Mouse (Mus musculus): ENCODE measurements around the gene Clk3. TPM values are rescaled to one million over a fixed set of nuclear protein-coding genes. Genes with fewer than 3 reads are reported as not detected.
"Not testable (repeated sequence)": the region's sequence is repeated elsewhere in the genome, so short reads cannot be mapped to it uniquely, and the experiment has no call there.

The Clk3 gene
- total RNA-seq, 2 experiments from 2014 or later, result 52.7 to 58.9 TPM

DNA sequence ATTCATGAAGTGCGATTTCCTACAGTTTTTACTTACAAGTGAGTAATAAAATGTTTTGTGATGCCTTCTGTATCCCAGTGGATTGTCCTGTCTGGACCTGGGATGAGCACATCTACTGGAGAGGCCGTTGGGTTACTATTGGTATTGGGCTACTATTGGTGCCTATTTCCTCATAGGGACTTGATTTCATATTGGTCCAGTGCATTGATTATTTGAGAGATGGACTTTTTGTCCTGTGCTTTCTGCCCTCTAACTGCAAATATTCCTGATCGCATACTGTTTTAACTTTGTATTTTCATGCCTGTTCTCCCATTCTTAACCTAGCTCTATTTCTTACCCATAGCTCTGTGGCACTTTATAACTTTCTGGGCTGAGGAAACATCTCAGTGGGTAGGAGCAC, 41.0 kb downstream of the Clk3 start:
- DNase-seq (ENCODE audit: low spot score in 2 of 2), result no peak

DNA sequence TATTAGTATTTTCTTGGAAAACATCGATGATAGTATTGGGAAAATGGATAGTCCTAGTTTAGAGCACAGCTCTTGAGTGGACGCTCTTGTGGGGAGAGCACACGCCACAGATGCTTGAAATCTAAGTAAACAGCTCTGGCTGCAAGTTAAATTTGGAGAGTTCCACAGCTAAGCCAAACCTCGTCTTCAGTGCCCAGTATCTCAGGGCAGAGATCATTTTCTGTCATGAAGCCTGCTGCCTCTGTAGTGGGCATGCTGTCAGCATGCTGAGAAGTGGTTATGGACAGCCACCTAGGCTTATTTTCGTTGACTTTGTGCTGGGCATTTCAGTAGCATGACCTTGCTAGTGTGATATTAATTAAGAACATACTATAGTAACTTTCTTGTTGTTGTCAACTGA, 41.9 kb downstream of the Clk3 start:
- DNase-seq (ENCODE audit: low spot score in 2 of 2), result no peak

DNA sequence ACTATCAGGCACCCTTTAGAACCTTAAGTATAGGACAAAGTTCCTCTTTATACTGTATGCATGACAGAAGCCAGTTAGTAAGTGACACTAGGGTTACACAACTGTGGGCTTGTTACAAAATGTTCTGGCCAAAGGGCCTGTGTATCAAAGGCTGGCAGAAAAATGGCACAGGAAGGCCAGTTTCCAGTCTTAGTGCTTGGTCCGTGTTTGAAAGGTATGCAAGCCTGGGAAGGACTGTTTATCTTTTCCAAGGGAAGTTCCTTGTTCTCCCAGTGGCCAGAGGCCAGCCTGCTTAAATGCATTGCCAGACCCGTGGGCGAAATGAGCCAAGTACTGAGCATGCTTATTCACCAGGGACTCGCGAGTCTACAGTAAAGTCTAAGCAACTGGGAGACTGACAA, 42.3 kb downstream of the Clk3 start:
- peak in 1 of 2 experiments; percentile 62 for DNase-seq (ENCODE audit: low spot score in 2 of 2)

DNA sequence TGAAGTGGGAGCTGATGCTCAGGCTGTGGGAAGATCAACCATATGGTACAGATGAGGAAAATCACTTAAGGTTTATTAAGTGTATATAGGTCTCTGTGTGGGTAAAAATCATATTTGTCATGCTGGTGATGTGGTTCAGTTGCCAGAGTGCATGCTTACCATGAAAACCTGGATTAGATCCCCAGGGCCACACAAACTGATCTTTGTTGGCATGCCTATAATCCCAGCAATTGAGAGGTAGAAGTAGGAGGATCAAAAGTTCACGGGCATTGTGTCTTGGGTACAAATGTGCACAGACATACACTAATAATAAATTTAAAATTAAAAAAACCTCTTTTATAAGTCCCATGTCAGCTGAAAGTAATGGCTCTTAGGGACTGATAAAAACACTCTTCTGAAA, 43.3 kb downstream of the Clk3 start:
- no peak for DNase-seq (ENCODE audit: low spot score in 2 of 2)

DNA sequence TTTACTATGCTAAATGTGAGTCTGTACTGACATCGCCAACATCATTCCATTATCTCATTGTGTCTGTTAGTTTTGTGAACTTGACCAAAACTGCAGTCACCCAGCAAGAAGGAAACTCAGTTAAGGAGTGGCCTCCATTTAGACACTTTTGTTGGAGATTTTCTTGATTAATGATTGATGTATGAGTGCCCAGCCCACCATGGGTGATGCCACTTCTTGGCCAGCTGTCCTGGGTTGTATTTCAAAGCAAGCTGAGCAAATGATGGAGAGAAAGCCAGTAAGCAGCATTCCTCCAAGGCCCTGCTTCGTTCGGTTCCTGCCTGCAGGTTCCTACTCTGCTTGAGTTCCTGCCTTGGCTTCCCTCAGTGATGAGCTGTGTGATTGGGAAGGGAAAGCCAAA, 44.9 kb downstream of the Clk3 start:
- DNase-seq (ENCODE audit: low spot score in 2 of 2), result no peak

DNA sequence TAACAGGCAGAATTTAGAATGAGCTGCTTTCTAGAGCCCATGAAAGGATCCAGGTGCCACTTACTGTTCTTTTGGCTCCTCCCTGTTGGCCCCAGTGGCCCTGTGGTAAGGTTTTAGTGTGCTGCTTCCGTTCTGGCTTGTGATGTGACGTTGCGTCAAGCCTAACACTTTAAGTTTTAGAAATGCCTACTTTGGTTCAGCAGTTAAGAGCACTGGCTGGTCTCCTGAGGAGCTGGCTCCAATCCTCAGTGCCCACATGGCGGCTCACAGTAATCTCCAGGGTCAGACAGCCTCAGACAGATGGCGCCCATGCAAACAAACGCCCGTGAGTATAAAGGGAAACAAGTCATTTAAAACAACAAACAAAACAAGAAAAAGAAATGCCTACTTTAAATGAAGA, 47.3 kb downstream of the Clk3 start:
- DNase-seq (ENCODE audit: low spot score in 2 of 2), result no peak

DNA sequence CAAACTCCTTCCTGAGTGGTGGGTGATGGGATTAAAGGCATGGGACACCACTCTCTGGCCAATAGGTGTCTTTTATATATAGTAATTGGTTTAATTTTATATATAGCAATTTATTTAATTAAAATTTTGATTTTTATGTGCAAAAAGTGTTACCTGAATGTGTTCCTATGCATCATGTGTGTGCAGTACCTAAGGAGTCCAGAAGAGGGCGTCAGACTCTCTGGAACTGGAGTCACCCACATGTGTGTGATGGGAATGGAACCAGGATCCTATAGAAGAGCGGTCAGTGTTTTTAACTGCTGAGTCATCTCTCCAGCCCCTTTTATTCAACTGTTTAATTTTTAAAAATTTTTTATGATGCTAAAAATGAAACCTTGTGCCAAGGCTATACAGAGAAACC, 53.5 kb downstream of the Clk3 start:
- DNase-seq (ENCODE audit: low spot score in 2 of 2), result no peak

DNA sequence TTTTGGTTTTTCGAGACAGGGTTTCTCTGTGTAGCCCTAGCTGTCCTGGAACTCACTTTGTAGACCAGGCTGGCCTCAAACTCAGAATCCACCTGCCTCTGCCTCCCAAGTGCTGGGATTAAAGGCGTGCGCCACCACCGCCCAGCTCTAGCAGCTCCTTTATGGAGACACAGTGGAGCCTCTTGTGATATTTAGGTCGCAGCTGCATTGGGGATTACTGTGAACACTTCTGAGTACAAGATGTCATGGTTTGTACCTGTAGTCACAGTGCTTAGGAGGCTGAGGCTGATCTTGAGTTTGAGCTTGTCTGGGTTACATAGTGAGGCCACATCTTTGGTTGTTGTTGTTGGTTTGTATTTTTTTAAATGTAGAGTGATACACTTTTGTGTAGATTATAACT, 55.4 kb downstream of the Clk3 start:
- not testable (repeated sequence) for DNase-seq (ENCODE audit: low spot score in 2 of 2)

DNA sequence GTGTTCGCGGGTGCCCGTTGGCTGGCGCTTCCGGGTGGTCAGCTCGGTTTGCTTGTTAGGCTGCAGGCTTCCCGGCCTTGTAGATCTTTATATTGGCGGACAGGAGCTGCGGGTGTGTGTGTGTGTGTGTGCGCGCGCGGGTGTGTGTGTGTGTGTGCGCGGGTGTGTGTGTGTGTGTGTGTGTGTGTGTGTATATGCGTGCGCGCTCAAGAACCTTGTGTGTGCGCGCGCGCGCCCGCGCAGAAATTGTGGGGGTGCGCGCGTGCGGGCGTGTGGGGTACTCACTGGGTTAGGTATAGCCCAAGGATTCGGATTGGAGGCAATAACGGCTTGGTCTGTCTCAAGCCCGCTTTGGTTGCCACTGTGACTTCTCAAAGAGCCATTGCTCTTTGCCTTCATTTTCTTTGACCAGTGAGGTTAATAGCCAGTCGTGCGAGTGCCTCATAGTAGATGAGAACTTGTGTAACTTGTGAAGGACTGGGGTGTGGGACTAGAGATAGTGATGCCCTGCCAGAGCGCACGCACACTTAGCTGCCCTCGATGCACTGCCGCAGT, 56.9 kb downstream of the Clk3 start:
- peak in 1 of 2 experiments; percentile 37 for DNase-seq (ENCODE audit: low spot score in 2 of 2)

DNA sequence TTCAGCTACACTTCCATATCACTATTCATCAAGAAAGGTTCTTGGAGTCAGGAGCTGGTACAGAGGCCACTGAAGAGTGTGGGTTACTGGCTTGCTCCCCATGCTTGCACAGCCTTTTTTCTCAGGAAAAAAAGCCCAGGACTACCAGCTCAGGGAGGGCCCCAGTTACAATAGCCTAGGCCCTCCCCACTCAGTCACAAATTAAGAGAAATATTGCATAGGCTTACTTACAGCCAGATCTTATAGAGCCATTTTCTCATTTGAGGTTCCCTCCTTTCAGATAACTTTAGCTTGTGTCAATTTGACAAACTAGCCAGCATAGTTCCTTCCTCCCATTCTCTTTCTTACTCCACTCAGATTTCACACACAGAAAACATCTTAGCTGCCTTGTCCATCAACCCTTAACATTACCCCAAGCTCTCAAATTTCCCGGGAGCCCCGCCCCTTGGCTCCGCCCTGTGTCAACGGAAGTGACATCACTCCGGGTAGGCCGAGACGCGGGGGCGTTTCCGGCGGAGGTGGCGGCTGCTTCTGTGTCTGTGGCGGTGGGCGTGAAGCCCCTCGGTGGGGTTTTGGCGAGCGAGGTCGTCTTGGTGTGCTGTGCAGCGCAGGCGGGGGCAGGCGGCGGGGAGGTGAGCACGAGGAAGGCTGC, 57.5 kb downstream of the Clk3 start, which contains the start of gene Edc3:
Gene Edc3, plus strand, starts transcription at position 473 of the 652 bp plus-strand sequence.
- DNase-seq (ENCODE audit: low spot score in 2 of 2), result peak; percentile 85 to 93

DNA sequence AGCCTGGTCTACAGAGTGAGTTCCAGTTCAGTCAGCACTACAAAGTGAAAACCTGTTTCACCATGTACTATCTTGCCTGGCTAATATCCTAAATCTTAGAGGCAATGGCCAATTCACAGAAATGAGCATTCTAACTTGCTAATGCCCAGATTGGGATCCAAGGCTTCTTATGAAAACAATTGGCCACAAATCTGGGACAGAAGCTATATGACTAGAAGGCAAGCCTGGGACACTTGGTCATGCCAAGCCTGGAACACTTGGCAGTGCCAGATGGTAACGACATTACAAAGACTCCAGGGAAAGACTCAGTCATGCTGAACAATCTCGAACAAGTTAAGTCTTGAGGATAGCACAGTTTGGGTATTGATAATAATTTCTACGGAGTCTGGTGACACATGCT, 59.2 kb downstream of the Clk3 start:
- no peak for DNase-seq (ENCODE audit: low spot score in 2 of 2)

Other genes starting within 250 kb of the Clk3 start
- 100 to 1,000 TPM; 639 to 672 TPM for gene Cox5a, start 244.6 kb downstream of the Clk3 start, total RNA-seq (2021)
- gene Fam219b, start 228.3 kb downstream of the Clk3 start, total RNA-seq (2021), result 10 to 100 TPM; 12.3 to 14.0 TPM
- 100 to 1,000 TPM; 112 to 115 TPM for gene Mpi, start 213.1 kb downstream of the Clk3 start, total RNA-seq (2021)
- gene Scamp2, start 204.9 kb downstream of the Clk3 start, total RNA-seq (2021), result 10 to 100 TPM; 68.2 to 75.6 TPM
- 10 to 100 TPM; 14.3 to 15.3 TPM for gene Ulk3, start 176.4 kb downstream of the Clk3 start, total RNA-seq (2021)
- not detected for gene Cplx3, start 159.6 kb downstream of the Clk3 start, total RNA-seq (2021)
- gene Lman1l, start 145.1 kb downstream of the Clk3 start, total RNA-seq (2021), result not detected
- 10 to 100 TPM; 39.5 to 42.9 TPM for gene Csk, start 112.2 kb downstream of the Clk3 start, total RNA-seq (2021)
- under 1 TPM in 1 of 2 experiments, not detected in 1; 0.16 TPM for gene Cyp1a2, start 82.2 kb downstream of the Clk3 start, total RNA-seq (2021)
- not detected for gene Cyp1a1, start 77.9 kb downstream of the Clk3 start, total RNA-seq (2021)
- 10 to 100 TPM; 11.8 to 12.5 TPM for gene Edc3, start 57.3 kb downstream of the Clk3 start, total RNA-seq (2021)
- gene Arid3b, start 70.9 kb upstream of the Clk3 start, total RNA-seq (2021), result 1 to 10 TPM; 4.5 to 7.2 TPM
- gene Ubl7, start 145.1 kb upstream of the Clk3 start, total RNA-seq (2021), result 10 to 100 TPM; 47.4 to 51.5 TPM
- 10 to 100 TPM; 10.4 to 12.6 TPM for gene Sema7a, start 174.3 kb upstream of the Clk3 start, total RNA-seq (2021)
- 1 to 10 TPM; 5.4 TPM for gene Cyp11a1, start 240.6 kb upstream of the Clk3 start, total RNA-seq (2021)